Mouse (Mus musculus) bone marrow, adult 2 months (tissue): ENCODE measurements around the gene Hoxa1. TPM values are rescaled to one million over a fixed set of nuclear protein-coding genes. Genes with fewer than 3 reads are reported as not detected.

Source experiments
- H3K27ac ChIP-seq: fragments of 200-500 bp; 2 replicates; pipeline ENCODE4 v1.5.1; 2012; ENCODE audit warnings: low read depth, mild to moderate bottlenecking, control low read depth, inconsistent platforms, low read length; ENCODE audit not compliant: control insufficient read depth, poor library complexity, insufficient read depth
- H3K4me1 ChIP-seq: fragments of 200-500 bp; 2 replicates; pipeline ENCODE4 v1.6.1; 2011; ENCODE audit warnings: low read length; ENCODE audit not compliant: control insufficient read depth, insufficient read depth
- H3K4me3 ChIP-seq: fragments of 200-500 bp; replicated peaks from 2 replicates; pipeline ENCODE3; 2011; ENCODE audit warnings: mild to moderate bottlenecking, low read depth, low read length, control low read depth; ENCODE audit not compliant: control insufficient read depth
- CTCF ChIP-seq: fragments of 200-500 bp; IDR thresholded peaks from 2 replicates; pipeline ENCODE4 v1.5.1; 2011; ENCODE audit warnings: low read length, control low read depth; ENCODE audit not compliant: control insufficient read depth, insufficient read depth
- POLR2A ChIP-seq: fragments of 200-500 bp; IDR thresholded peaks from 2 replicates; pipeline ENCODE4 v1.6.1; 2011; ENCODE audit warnings: low read depth, mild to moderate bottlenecking, control low read depth, low read length, borderline replicate concordance; ENCODE audit not compliant: control insufficient read depth
- WGBS: fragments of 180-500 bp; shearing (Covaris S2); methylation state at CpG from one replicate; pipeline ENCODE4 v1.1.7; 2018; 5-methylcytosine and 5-hydroxymethylcytosine counted together
- polyA plus RNA-seq: library from polyadenylated mRNA; stranded (reverse); fragments of >200 nt; gene quantifications from 2 replicates; pipeline ENCODE4 v1.2.4, GENCODE M21; 2011; ENCODE audit warnings: low replicate concordance; ENCODE audit not compliant: missing spikeins, insufficient read depth, insufficient read length

Hoxa1 gene
- polyA plus RNA-seq, 1 experiment: 0.97 TPM

- Histone ChIP-seq H3K4me3 (no peak overlapping the region), H3K4me1 (no peaks in the 10 kb centered on the region), H3K27ac (no peak overlapping the region)
- TF ChIP-seq POLR2A (no peak), CTCF (no peak)
- 82% methylated on average over 9 of the region's 9 CpGs for WGBS
Observed at GRCm38 (mm10) chr6:52177806-52178205, 19.7 kb upstream of the Hoxa1 start.

GRCm38 (mm10) chr6:52177061-52177735 is 19.1 kb upstream of the Hoxa1 start, which contains the start of gene 5730596B20Rik:
Gene 5730596B20Rik, plus strand, starts transcription at chr6:52177498.
- Histone ChIP-seq H3K27ac (no peak within 1 kb of the TSS), H3K4me1 (no peaks in the 10 kb centered on the region), H3K4me3 (no peak within 1 kb of the TSS)
- TF ChIP-seq CTCF (no peak), POLR2A (no peak)
- 89% methylated on average over 36 of the region's 36 CpGs for WGBS

DNA sequence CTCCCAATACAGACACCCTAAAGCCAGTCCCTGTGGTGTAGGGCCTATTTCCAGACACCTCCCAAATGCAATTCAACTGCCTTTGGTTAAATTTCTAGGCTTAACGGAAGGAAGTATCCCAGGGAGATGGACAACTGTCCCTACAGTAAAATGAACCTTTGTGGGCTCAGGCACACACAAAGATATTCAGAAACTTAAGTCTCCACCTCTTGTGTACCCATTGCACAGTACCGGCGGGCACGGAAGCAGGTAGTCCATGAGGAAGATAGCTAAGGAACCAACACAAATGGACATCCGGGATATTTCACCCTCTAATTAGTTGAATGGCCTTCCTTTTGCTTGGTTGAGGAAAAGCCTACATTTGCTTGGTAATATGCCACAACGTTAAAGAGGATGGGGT is 18.3 kb upstream of the Hoxa1 start:
- Histone ChIP-seq H3K27ac (no peak overlapping the region), H3K4me1 (no peaks in the 10 kb centered on the region), H3K4me3 (no peak overlapping the region)
- TF ChIP-seq POLR2A: no peak
- TF ChIP-seq CTCF: no peak
- 85% methylated on average over 6 of the region's 6 CpGs for WGBS

GRCm38 (mm10) chr6:52175864-52176263 is 17.7 kb upstream of the Hoxa1 start:
- TF ChIP-seq CTCF (no peak), POLR2A (no peak)
- H3K4me1 ChIP-seq: no peaks in the 10 kb centered on the region
- no peak overlapping the region for H3K4me3 ChIP-seq
- 59% methylated on average over 25 of the region's 35 CpGs for WGBS
- no peak overlapping the region for H3K27ac ChIP-seq

GRCm38 (mm10) chr6:52174968-52175751 is 17.0 kb upstream of the Hoxa1 start:
- H3K4me1 ChIP-seq: no peaks in the 10 kb centered on the region
- no peak overlapping the region for H3K4me3 ChIP-seq
- TF ChIP-seq CTCF: no peak
- TF ChIP-seq POLR2A: no peak
- 74% methylated on average over 41 of the region's 41 CpGs for WGBS
- H3K27ac ChIP-seq: no peak overlapping the region

- no peak overlapping the region for H3K27ac ChIP-seq
- no peaks in the 10 kb centered on the region for H3K4me1 ChIP-seq
- TF ChIP-seq POLR2A (no peak), CTCF (no peak)
- 82% methylated on average over 4 of the region's 4 CpGs for WGBS
- H3K4me3 ChIP-seq: no peak overlapping the region
Observed at GRCm38 (mm10) chr6:52173648-52174047, 15.5 kb upstream of the Hoxa1 start.

DNA sequence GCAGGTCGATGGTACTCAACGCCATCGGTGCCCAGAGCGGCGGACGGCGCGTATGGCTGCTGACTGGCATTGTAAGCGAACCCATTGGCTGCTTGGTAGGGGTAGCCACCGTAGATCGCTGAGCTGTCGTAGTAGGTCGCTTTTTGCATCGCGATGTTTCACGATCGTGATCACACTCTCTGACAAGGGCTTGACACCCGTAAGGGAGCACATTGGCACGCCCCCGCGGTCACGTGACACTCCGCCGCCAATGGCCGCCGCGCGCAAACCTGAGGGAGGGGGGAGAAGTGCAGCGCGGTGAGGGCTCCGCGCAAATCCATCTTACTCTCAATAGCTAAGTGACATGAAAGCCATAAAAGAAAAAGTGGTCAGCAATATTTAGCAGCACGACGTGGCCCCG is 14.4 kb upstream of the Hoxa1 start:
- no peaks in the 10 kb centered on the region for H3K4me1 ChIP-seq
- no peak overlapping the region for H3K27ac ChIP-seq
- no peak overlapping the region for H3K4me3 ChIP-seq
- WGBS: 87% methylated on average over 35 of the region's 35 CpGs
- TF ChIP-seq CTCF (no peak), POLR2A (no peak)

GRCm38 (mm10) chr6:52171938-52172337 is 13.8 kb upstream of the Hoxa1 start:
- TF ChIP-seq POLR2A: no peak
- no peak for TF ChIP-seq CTCF
- no peak overlapping the region for H3K4me3 ChIP-seq
- 82% methylated on average over 7 of the region's 7 CpGs for WGBS
- H3K4me1 ChIP-seq: no peaks in the 10 kb centered on the region
- H3K27ac ChIP-seq: no peak overlapping the region

DNA sequence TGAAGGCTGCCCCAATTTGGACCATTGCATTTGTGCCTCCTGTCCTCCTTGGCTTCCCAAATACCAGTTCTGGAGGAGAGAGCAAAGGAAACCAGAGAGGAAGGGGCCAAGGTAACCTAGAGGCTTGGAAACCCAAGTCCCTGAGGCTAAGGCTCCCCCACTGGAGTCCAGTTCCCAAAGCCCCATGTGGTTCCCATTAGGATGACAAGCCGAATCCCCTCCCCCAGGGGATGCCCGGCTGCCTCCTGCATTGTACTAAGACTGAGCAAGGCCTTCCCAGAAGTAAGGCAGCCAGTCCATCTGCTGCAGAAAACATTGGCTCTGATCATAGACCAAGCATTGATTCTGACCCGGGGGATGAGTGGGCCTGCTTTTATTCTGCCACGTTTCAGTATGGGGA is 13.2 kb upstream of the Hoxa1 start:
- Histone ChIP-seq H3K4me1 (no peaks in the 10 kb centered on the region), H3K4me3 (no peak overlapping the region), H3K27ac (no peak overlapping the region)
- TF ChIP-seq CTCF (no peak), POLR2A (no peak)
- 81% methylated on average over 4 of the region's 4 CpGs for WGBS
